Mouse (Mus musculus) gastrocnemius, adult 8-10 months (tissue): ENCODE measurements around the gene Slain1. TPM values are rescaled to one million over a fixed set of nuclear protein-coding genes. Genes with fewer than 3 reads are reported as not detected.

Experiments used
- DNase-seq, 2 experiments: peaks; one replicate each; pipeline ENCODE4 v3.0.0; 2022; ENCODE audit warnings: low spot score in 2 of 2
- total RNA-seq, 4 experiments: library from RNA; stranded (reverse); gene quantifications; 2 replicates each; pipeline ENCODE4 v1.2.4; 2022

The Slain1 gene
- not detected for total RNA-seq

DNA sequence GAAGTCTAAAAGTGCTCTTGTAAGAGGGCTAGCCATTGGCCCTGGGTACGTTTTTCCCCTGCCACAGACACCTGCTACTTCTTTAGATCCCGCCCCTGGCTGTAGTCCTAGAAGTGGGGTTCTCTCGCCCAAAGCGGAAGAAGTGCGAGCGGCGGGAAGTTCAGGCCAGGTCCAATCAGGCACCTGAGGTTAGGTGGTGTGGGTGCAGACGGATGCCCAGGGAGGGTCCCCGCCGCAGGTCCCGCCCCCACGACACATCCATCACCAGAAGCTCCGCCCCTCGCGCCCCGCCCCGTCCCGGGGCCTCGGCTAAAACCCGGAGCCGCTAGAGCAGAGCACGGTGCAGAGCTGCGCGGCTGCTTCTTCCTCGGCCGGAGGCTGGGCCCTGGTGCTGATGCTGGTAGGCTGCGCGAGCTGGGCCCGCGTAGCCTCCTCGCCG is at the start of gene Slain1:
Gene Slain1 (plus strand): TSS at position 333 of the 439 bp plus-strand sequence.
- no peak for DNase-seq

DNA sequence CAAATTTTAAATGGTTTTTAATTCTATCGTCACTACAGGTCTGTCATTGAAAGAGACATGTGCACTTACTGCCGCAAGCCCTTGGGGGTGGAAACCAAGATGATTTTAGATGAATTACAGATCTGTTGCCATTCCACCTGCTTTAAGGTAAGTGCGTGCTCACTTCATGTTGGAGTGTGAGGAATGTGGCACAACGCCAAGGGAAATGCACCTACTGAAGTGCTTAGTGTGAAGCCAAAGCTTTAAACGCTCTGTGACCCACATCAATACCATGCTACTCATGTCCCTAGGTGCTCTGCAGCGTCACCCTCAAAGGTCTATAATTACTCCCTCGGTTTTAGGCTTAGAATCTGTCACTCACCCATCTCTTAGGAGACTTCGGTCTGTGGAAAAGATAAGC is 42.0 kb upstream of the Slain1 start:
- no peak for DNase-seq

DNA sequence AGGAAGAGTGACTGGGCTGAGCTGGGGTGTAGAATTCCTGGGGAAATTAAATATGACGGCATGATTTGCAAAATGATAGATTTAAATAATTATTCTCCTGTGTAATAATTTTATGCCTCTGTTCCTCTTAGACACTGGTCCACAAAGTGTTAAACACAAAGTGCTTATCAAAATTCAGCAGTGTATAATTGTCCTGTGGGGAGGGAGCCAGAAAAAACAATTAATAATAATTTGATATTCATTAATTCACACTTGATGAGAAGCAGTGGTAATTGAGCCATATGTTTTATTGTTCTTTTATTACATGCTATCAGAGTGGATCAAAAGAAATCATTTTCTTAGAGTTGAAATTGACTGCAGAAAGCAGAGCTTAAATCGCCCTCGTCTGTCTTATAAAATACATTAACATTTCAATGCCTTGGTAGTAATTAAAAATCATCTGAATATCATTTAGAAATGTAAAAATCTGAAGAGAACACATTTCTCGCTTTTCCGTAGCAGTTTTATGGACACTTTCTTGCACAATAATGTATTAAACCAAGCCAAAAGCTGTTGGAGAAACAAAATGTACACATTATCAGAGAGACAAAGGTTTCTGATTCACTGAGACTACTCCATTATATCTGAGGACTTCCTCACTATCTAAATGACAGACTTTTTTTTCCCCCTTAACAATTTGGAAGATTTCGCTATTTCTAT is 36.3 kb upstream of the Slain1 start:
- DNase-seq: no peak

DNA sequence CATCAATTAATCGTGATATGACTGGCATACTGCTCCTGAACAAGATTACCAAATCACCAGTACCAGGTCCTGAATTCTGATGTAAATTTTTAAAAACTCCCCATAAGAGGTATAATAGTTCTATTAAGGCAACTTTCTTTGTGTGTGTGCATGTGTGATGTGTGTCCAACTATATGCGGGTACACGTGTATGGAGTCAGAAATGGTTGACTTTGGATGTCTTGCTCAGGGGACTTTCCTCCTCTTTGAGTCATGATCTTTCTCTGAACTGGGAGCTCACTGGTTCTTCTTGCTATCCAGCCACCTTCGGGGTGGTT is 35.8 kb upstream of the Slain1 start:
- DNase-seq: no peak

DNA sequence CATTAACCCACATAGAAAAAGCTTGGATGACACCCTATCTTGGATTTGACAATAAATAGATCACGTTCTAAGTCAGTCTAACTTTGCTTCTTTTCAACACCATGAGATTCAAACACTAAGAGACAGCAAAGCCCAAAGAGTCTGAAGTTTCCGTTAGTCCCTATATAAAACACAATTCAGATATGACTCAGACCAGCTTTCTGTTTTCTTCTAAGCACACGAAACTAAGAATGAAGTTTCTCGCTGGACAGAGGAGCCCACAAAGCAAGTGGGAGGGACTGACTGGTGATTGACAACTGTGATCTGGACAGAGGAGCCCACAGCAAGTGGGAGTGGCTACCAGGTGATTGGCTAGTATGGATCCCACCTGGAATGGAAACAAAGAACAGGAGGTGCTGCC is 30.3 kb upstream of the Slain1 start:
- no peak for DNase-seq

DNA sequence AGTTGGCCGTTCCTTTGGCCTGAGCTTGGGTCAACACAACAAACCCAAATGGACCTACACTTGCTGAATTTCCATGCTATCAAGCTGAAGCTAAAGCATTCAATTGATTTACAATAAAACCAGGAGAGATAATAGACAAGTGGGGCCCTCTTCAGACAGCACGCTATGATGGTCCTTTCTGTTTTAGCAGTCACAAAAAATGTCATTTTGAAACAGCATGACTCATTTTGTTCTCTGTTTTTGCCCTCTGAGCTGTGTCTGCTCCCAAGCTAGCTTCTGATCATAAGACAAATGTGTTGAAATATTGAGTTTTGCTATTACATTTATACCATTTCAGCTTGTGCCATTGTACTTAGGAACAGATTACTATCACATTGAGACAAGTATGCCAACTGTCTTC is 28.8 kb upstream of the Slain1 start:
- DNase-seq: no peak

DNA sequence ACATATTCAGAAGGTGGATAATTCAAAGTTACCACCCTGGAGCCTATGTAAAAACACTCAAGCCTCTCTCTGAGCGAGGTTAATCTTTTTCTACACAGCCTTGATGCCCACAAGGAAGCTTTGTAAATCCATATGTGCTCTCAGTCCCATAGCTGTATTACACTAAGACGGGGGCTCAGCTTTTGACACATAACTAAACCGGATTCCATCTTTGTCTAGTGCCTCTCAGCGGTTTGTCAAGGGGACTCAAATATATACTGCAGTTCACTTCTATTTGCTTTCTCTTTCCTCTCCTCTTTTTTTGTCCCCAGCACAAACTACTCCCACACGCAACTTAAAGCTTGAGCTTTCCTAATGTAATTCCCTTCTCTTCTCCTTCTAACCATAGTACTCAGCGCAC is 23.9 kb upstream of the Slain1 start:
- no peak for DNase-seq

DNA sequence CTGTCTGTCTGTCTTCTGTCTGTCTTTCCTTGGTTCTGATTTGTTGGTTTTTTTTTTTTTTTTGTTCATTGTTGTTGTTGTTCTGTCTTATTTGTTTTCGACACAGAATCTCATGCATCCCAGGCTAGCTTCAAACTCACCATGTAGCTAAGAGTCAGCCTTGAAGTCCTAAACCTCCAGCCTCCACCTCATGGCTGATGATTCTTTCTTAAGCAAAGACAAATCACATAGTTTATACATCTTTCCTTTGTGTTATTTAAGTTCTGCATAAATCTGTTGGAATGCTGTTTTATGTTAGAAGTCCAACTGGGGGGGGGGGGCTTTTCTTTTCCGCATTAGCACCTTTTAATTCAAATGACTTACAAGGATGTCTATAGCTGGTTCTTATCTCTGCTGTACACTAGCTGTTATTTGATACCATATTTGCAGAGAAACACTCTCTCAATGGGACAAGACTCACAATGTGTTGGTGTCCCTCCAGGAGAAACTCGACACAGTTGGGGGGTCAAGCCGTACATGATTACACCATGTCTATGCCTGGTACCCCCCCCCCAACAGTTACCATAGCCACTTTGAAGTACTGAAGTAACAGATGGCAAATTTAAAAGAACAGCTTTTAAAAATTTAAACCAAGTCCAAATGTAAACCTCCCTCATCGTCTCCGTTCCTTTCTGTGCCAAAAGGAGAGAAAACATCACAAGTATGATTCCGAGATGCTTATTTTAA is 20.2 kb upstream of the Slain1 start:
- no peak for DNase-seq

DNA sequence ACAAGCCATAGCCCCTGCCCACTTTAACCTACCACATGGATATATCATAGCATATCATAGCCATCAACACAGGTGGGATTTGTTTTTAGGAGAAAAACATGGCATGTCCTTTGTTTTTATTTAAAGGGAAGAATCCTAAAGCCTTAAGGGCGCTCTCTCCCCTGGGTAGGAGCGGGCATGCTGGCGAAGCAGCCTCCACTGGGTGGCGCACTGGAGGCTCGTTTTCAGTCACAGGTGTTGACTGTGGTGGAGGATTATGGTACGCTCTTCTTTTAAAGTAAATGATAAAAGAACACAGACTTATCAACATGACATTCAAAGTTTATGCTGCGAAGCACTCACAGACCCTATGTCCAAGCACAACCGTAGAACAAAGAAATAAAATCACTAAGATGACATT is 19.5 kb upstream of the Slain1 start:
- DNase-seq: no peak

DNA sequence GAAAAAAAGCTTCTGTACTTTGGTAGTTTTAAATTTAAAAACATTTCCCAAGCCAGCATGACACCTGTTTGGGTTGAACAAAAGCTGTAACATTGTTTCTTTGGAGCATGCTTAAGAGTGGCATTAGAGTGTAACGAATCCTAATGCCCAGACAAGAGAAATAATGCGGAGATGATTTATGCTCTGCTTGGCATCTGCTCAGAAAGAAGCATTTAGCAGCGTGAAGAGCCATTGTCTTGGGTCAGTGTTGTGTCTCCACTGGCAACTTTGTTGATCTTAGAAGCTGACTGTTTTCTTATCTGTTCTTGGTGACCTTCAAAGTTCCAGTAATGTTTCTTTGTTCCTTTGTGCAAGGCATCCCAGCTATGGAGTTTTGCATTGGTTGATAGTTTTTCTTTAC is 6.1 kb upstream of the Slain1 start:
- no peak for DNase-seq

DNA sequence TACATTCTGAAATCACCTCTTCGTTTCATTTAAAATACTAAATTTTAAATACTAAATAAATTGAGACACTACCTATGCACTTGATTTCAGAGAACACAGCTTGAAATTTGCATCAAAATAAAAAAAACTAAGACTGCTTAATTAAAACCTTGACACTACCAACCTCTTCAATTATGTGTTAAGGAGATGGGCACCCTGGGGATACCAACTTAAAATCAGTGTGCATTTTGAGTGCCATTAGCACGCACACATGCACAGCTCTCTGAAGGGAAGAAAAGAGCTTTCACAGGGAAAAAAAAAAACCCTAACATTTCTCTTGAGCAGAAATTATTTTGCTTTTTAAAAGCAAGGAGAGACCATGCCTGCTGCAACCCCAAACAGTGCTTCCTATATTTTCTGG is 2.0 kb upstream of the Slain1 start:
- no peak for DNase-seq

DNA sequence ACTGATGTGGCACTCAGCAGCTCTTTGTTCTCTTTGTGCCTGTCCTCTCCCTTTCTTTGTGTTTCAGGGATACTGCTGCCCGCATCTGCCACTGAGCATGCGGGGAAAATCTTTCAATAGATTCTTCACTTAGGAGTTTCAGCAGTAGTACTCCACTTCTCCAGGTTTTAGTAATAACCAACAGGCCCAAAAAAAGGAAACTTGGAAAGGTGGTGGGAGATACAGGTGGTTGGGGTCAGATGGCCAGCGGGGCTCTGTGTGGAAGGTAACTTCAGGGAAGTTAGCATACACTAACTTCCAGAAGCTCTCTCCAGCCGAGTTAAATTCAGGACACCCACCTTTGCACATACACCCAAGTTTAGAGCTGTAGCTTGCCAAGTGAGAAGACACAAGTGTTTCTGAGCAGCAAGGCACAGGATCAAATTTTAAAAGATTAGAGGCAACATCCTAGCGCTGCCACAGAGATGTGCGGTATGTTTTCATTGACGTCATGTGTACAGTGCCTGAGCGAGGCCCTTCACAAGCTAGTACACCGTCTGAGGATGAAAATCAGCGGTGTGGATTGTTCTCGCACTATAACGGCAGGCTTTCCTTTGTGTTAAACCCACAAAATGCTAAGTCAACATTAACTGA is 1.3 kb upstream of the Slain1 start:
- no peak for DNase-seq

DNA sequence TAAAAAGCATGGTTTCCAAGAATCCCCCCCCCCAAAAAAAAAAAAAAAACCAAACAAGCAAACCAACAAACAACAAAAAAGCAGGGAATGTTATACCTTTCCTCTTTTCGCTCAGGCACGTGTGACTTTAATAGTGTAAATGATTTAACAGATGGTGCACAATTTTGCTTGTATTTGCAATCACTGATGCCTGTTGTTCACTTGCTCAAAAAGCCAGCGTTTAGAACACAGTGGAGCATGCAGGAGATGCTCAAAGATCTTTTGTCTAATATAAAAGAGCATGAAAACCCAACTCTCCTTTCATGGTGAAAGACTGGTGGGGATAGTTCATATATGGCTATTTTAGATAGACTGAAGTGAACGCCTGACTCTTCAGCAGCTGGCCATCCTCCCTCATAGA is 726 bp upstream of the Slain1 start:
- no peak for DNase-seq

DNA sequence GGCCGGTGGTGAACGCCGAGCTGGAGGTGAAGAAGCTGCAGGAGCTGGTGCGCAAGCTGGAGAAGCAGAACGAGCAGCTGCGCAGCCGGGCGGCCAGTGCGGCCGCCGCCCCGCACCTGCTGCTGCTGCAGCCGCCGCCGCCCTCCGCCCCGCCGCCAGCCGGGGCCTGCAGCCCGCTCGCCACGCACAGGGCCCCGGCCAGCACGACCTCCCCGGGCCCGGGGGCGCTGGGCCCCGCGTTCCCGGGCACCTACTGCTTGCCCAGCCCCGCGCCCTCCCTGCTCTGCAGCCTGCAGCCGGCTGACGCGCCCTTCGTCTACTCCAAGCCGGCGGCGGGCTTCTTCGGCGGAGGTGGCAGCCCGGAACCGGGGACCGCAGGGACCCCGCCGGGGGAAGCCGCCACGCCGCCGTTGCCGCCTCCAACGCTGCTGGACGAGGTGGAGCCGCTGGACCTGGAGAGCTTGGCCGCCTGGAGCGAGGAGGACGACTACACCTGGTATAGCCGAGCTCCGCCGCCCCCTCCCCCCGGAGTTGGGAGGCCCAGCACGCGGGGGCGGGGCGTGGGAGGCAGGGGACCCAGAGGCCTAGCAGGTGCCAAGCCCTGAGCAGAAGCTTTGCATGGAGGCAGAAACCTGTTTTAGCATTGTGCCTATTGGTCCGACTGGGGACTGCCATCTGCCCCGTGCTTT is 529 bp downstream of the Slain1 start:
- DNase-seq: no peak

DNA sequence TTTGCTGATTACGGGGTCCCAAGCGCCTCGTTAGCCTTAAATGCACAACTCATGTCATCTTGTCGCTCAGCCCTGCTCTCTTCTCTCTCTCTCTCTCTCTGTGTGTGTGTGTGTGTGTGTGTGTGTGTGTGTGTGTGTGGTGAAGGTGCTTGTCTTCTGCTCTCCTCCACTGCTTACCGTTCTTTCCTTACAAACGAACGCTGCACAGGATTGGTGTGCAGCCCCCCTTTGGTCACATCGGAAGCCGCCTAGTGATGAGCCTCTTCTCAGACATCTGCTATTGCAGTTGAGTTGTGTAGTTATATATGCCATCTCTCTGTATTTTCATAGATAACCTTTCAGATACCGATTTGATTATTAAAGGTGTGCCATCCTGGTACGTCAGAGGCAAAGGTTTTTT is 1.1 kb downstream of the Slain1 start:
- no peak for DNase-seq

DNA sequence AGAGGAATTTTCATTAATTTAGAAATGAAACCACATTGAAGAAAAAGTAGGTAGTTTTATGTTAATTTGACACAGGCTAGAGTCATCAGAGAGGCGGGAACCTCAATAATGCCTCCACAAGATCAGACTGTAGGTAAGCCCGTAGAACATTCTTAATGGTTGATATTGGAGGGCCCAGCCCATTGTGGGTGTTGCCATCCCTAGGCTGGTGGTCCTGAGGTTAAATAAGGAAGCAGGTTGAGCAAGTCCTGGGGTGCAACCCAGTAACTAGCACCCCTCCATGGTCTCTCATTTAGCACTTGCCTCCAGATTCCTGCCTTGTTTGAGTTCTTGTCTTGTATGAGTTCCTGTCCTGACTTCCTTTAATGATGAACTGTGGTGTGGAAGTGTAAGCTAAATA is 1.5 kb downstream of the Slain1 start:
- no peak for DNase-seq

DNA sequence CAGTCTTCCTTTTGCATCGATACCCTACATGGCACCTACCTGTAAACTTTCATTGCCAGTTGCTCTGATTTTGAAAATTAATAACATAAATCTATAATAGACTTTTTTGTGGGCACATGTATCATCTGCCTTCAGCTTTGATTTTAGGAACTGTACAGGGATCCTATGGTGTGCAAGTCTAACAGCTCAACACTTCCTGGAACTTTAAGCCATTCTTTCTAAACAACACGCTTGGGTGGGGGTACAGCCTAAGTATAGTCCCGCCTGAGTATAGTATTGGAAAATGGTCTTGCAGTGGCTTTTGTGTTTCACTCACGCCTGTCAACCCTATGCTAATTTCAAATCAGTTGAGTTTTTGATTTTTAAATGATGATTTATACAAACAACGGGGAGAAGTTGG is 2.5 kb downstream of the Slain1 start:
- no peak for DNase-seq

DNA sequence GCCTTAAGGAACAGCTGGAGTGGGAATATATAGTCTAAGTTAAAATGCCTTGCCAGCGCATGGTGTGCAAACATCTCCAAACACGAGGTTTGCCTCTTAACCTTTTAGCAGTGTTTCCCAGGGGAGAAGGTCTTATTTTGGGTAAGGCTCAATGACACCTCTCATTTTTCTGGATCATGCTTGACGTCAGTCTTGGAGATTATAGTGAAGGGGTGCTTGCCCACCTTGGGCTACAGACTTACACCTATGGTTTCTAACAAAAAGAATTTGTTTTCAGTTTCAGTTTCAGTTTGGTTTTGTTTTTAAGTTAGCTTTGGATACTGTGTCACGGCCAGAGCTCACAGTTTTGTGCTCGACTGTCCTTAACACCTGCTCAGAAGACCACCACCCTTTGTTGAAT is 3.8 kb downstream of the Slain1 start:
- no peak for DNase-seq

DNA sequence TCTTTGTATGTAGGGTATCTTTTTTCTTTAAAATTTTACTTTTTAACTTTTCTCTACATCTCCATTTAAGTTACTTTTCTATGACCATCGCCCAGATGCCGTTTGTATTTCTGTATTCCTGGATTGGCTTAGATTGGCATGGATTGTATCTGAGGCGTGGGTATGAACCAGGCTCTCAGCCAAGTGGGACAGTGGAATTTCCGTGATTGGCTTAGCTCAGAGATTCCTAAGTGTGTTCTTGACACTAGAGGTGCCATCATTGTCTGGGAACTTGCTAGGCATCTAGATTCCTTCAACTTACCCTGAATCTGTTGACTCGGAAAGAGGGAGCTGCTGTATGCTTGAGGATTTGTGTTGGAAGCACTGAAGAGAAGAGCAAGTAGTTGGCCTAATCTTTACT is 5.4 kb downstream of the Slain1 start:
- no peak for DNase-seq

DNA sequence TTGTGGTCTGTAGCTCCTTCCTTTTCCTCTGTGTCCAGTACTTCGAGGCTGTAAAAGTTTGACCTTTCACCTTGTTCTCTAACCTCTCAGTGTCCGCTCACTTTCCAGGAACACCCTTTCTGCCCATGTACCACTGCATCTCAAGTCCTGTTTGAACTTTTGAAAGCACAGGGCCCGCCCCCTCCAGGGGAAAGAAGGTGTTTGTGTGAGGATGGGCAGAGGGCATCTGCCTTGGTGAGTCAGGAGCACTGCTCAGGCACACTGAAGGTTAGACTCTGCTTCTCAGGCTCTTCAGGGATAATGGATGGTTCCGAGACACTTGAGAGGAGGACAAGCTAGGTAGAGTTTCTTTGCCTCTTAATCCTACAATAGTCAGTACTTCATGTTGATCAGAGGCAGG is 7.8 kb downstream of the Slain1 start:
- no peak for DNase-seq

DNA sequence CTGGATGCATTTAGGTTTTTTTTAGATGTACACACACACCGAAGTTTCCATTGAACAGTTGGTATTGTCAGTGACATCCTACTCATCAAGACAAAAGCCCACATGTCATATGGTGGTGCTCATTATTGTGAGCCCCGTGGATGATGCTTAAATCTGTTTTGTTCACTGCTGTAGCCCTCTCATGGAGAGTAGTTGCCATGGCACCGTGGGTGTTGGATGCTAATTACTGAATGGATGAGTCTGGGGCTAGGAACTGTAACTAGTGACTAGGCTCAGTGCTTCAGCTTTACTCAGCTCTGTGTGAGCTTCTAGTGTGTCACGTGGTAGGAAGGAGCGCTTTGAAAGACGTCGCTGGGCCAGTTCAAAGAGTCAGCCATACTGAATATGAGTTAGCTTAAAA is 13.0 kb downstream of the Slain1 start:
- no peak for DNase-seq

DNA sequence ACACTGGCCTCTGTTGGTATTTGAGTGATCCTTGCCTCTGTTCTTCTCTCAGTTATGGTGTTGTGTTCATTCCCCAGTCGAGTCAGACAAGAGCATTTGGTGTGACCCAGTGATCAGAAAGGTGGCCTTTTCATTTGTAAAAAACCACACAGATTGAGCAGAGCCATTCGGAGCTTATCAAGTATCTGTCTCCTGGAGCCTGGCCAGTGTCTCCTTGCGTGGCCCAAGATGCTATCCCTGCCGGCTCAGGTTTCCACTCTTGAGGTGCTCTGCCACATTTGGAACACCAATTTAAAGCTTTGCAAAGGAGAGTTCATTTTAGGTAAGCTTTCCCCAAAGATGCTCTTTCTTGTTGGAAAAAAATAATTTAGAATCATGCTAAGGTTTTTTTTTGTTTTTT is 14.4 kb downstream of the Slain1 start:
- no peak for DNase-seq
